Mouse (Mus musculus) heart, adult 2 months (tissue): ENCODE measurements at regions not wholly inside any gene's neighbourhood (a gene's known extent, or its start where the extent isn't known, plus 50 kb on each side); places are given as distances from the start of the nearest gene placed in this dataset.

Experiments
- DNase-seq, 2 experiments: peaks; one replicate each; pipeline ENCODE4 v3.0.0; 2021
- H3K27ac ChIP-seq: fragments of 200-600 bp; 2 replicates; pipeline ENCODE4 v1.8.1; 2022
- H3K27me3 ChIP-seq: fragments of 200-500 bp; 2 replicates; pipeline ENCODE4 v1.6.1; 2012; ENCODE audit warnings: mild to moderate bottlenecking, low read length, inconsistent platforms, mixed read lengths; ENCODE audit not compliant: control insufficient read depth, insufficient read depth
- H3K36me3 ChIP-seq: fragments of 200-500 bp; 2 replicates; pipeline ENCODE4 v1.6.1; 2012; ENCODE audit warnings: low read length, inconsistent platforms; ENCODE audit not compliant: control insufficient read depth, insufficient read depth
- H3K4me1 ChIP-seq: fragments of 200-500 bp; 2 replicates; pipeline ENCODE4 v1.6.1; 2011; ENCODE audit warnings: low read length; ENCODE audit not compliant: control insufficient read depth, insufficient read depth
- H3K4me3 ChIP-seq: fragments of 200-600 bp; 2 replicates; pipeline ENCODE4 v1.8.1; 2022
- H3K79me2 ChIP-seq: fragments of 200-500 bp; replicated peaks from 2 replicates; pipeline ENCODE4 v1.6.1; 2012; ENCODE audit warnings: mild to moderate bottlenecking, inconsistent platforms, low read length, moderate library complexity, mixed read lengths; ENCODE audit not compliant: control insufficient read depth, insufficient read depth
- H3K9ac ChIP-seq: fragments of 200-500 bp; 2 replicates; pipeline ENCODE4 v1.6.1; 2012; ENCODE audit warnings: low read depth, mild to moderate bottlenecking, control low read depth, inconsistent platforms, low read length, mixed read lengths
- CTCF ChIP-seq: fragments of 200-600 bp; IDR thresholded peaks from 2 replicates; pipeline ENCODE4 v1.8.1; 2022; ENCODE audit warnings: antibody characterized with exemption, mild to moderate bottlenecking, moderate library complexity
- EP300 ChIP-seq: fragments of 200-500 bp; IDR thresholded peaks from 2 replicates; pipeline ENCODE4 v1.6.1; 2011; ENCODE audit warnings: low read depth, low read length, control low read depth; ENCODE audit not compliant: insufficient read depth
- POLR2A ChIP-seq: fragments of 200-500 bp; IDR thresholded peaks from 2 replicates; pipeline ENCODE4 v1.6.1; 2011; ENCODE audit warnings: mild to moderate bottlenecking, low read depth, low read length, control low read depth; ENCODE audit not compliant: insufficient read depth
- WGBS: fragments of 180-500 bp; shearing (Covaris S2); methylation state at CpG from one replicate; pipeline ENCODE4 v1.1.7; 2018; 5-methylcytosine and 5-hydroxymethylcytosine counted together
- intact Hi-C: fragments of 180-260 bp; cut with DNase I; formaldehyde crosslinking; loops from one replicate; pipeline ENCODE4 v1.15.1; 2025

DNA sequence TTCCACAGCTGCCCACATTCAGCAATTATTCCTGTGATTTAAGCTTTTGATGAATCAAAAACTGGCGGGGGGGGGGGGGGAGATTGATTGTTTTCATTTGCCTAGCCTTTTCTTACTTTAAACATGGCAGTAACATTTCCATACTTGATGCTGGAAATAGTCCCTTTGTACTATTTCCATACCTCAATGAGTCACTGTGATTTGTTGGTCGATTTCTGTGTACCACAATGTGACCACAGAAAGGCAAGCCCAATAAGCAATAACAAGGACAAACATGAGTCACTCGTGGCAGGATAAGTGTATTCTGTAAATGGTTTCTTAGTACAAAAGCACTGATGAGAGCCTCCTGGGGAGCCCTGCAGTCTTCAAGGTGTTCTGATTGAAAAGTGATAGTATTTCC is 121.8 kb upstream of the Pirt start:
- H3K27me3 ChIP-seq: no peaks in the 10 kb centered on the region
- TF ChIP-seq CTCF (no peak), POLR2A (no peak), EP300 (no peak)
- intact Hi-C loops: no loop called here
- no peak overlapping the region for H3K9ac ChIP-seq
- H3K4me1 ChIP-seq: no peaks in the 10 kb centered on the region
- no peaks in the 10 kb centered on the region for H3K79me2 ChIP-seq
- no peaks in the 10 kb centered on the region for H3K36me3 ChIP-seq
- no peak for DNase-seq
- no peak overlapping the region for H3K27ac ChIP-seq
- no peak overlapping the region for H3K4me3 ChIP-seq
- 51% methylated on average over 3 of the region's 3 CpGs for WGBS

DNA sequence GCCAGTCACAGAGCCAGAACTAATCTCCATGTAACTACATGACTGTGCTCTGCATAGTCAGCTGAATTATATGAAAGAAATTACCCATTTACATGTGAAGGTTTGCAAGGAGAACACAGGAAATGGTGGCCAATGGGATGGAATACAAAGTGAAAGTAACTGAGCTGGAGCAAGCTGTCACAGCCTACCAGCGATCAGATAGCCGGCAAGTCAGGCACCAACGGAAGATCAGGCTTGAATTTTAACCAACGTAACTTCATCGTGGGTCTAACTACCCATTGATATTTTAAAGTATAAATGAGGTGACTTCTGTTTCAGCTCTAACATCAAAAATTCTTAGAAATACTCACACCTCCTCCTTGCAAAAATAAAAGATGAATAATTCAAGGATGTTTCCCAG is 104.9 kb upstream of the Pirt start:
- WGBS: 70% methylated on average over 5 of the region's 5 CpGs
- Histone ChIP-seq H3K4me1 (no peaks in the 10 kb centered on the region), H3K27me3 (no peaks in the 10 kb centered on the region), H3K4me3 (no peak overlapping the region), H3K9ac (no peak overlapping the region), H3K27ac (no peak overlapping the region), H3K36me3 (no peaks in the 10 kb centered on the region), H3K79me2 (no peaks in the 10 kb centered on the region)
- TF ChIP-seq CTCF (no peak), POLR2A (no peak), EP300 (no peak)
- no peak for DNase-seq
- intact Hi-C loops: no loop called here

GRCm38 (mm10) chr11:66813310-66813709 is 98.5 kb upstream of the Pirt start:
- H3K4me3 ChIP-seq: no peak overlapping the region
- H3K9ac ChIP-seq: no peak overlapping the region
- WGBS: 47% methylated on average over 5 of the region's 5 CpGs
- intact Hi-C loops: no loop called here
- no peak for TF ChIP-seq POLR2A
- TF ChIP-seq EP300: no peak
- no peak for TF ChIP-seq CTCF
- DNase-seq: no peak
- no peaks in the 10 kb centered on the region for H3K4me1 ChIP-seq
- no peaks in the 10 kb centered on the region for H3K79me2 ChIP-seq
- no peaks in the 10 kb centered on the region for H3K36me3 ChIP-seq
- no peak overlapping the region for H3K27ac ChIP-seq
- H3K27me3 ChIP-seq: no peaks in the 10 kb centered on the region

DNA sequence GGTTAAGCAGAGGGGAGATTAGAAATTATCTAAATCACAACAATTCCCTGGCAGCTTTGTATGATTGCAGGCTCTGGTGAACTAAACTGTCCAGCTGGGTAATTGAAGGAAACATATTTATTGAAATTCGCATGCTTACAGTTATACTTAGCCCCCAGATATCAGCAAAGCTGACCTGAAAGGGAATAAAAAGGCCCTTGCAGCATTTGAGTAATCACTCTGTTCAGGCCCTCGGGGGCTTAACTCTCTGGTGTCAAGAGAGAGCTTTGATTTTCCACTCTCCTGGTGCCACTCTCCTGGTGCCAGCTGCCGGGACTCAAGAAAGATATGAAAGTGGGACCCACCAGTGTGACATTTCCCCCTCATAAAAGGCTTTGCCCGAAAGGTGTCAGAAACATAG is 98.0 kb upstream of the Pirt start:
- Histone ChIP-seq H3K36me3 (no peaks in the 10 kb centered on the region), H3K27ac (no peak overlapping the region), H3K4me3 (no peak overlapping the region), H3K4me1 (no peaks in the 10 kb centered on the region), H3K9ac (no peak overlapping the region), H3K27me3 (no peaks in the 10 kb centered on the region), H3K79me2 (no peaks in the 10 kb centered on the region)
- DNase-seq: no peak
- WGBS: 31% methylated on average over 4 of the region's 4 CpGs
- intact Hi-C loops: no loop called here
- TF ChIP-seq POLR2A: no peak
- no peak for TF ChIP-seq CTCF
- no peak for TF ChIP-seq EP300

DNA sequence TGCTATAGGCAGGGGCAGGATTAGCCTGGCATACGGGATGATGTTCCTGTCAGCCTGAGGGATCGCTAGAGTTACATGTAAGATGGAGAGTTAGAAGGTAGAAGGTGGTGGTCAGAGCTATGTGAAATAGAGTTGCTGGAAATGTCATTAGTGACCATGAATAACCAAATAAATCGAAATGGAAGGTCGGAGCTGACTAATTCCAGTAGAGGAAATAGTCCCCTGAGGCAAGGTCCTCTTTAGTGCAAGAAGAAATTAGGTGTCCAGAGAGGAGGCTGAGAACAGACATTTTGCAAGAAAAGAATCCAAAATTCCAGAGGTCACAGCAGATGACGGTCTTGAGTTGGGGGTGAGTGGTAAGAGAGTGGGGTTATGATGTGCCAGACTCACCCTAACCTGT is 75.9 kb upstream of the Pirt start:
- Histone ChIP-seq H3K4me3 (no peak overlapping the region), H3K79me2 (no peaks in the 10 kb centered on the region), H3K27ac (no peak overlapping the region), H3K9ac (no peak overlapping the region), H3K4me1 (no peaks in the 10 kb centered on the region), H3K27me3 (no peaks in the 10 kb centered on the region), H3K36me3 (no peaks in the 10 kb centered on the region)
- 76% methylated on average over 5 of the region's 5 CpGs for whole genome bisulfite sequencing
- no peak for DNase-seq
- TF ChIP-seq CTCF (no peak), POLR2A (no peak), EP300 (no peak)
- intact Hi-C loops: no loop called here

- H3K79me2 ChIP-seq: no peaks in the 10 kb centered on the region
- H3K27me3 ChIP-seq: no peaks in the 10 kb centered on the region
- intact Hi-C loops: no loop called here
- whole genome bisulfite sequencing: 80% methylated on average over 2 of the region's 2 CpGs
- no peak overlapping the region for H3K4me3 ChIP-seq
- no peak for DNase-seq
- no peak for TF ChIP-seq EP300
- TF ChIP-seq POLR2A: no peak
- TF ChIP-seq CTCF: no peak
- no peak overlapping the region for H3K27ac ChIP-seq
- H3K9ac ChIP-seq: no peak overlapping the region
- no peaks in the 10 kb centered on the region for H3K36me3 ChIP-seq
- H3K4me1 ChIP-seq: no peaks in the 10 kb centered on the region
These were observed 75.0 kb upstream of the Pirt start for GRCm38 (mm10) chr11:66836633-66837380.
